Mouse (Mus musculus) heart, embryonic 14.5 days (tissue): ENCODE results near the gene Klhdc3. TPM values are rescaled to one million over a fixed set of nuclear protein-coding genes. Genes with fewer than 3 reads are reported as not detected.

Experiments used
- ATAC-seq: fragments of 200-750 bp; cut with Nextera tagmentation; 2 replicates; pipeline ENCODE4 v1.8.0; 2017; ENCODE audit warnings: low read depth, moderate TSS enrichment; ENCODE audit not compliant: insufficient number of reproducible peaks, insufficient read depth, low FRiP score
- H3K27ac ChIP-seq, 2 experiments: fragments of 200-500 bp in 1 of 2; fragments of 300-500 bp in 1 of 2; sonication (generic) in 1 of 2; replicated peaks in 1 of 2; 2 replicates each; pipeline ENCODE4 v1.5.1; 2012 to 2014; ENCODE audit warnings: low read depth in 2 of 2, low read length in 2 of 2, control low read depth in 1 of 2, mild to moderate bottlenecking in 1 of 2, mixed read lengths in 1 of 2; ENCODE audit not compliant: control insufficient read depth in 1 of 2, insufficient read depth in 1 of 2
- H3K27me3 ChIP-seq: fragments of 300-500 bp; sonication (generic); 2 replicates; pipeline ENCODE4 v1.6.1; 2014; ENCODE audit warnings: mild to moderate bottlenecking, low read length, control low read depth; ENCODE audit not compliant: control insufficient read depth, insufficient read depth
- H3K36me3 ChIP-seq: fragments of 300-500 bp; sonication (generic); 2 replicates; pipeline ENCODE4 v1.6.1; 2014; ENCODE audit warnings: mild to moderate bottlenecking, control low read depth, low read length, mixed read lengths; ENCODE audit not compliant: control insufficient read depth, insufficient read depth
- H3K4me1 ChIP-seq, 2 experiments: fragments of 200-500 bp in 1 of 2; fragments of 300-500 bp in 1 of 2; sonication (generic) in 1 of 2; 2 replicates each; pipeline ENCODE4 v1.6.1; 2012 to 2014; ENCODE audit warnings: low read length in 2 of 2, control low read depth in 1 of 2, mixed read lengths in 1 of 2; ENCODE audit not compliant: control insufficient read depth in 2 of 2, insufficient read depth in 2 of 2
- H3K4me2 ChIP-seq: fragments of 300-500 bp; sonication (generic); 2 replicates; pipeline ENCODE4 v1.6.1; 2014; ENCODE audit warnings: mild to moderate bottlenecking, low read length
- H3K4me3 ChIP-seq, 2 experiments: fragments of 200-500 bp in 1 of 2; fragments of 300-500 bp in 1 of 2; sonication (generic) in 1 of 2; 2 replicates each; pipeline ENCODE4 v1.5.1; 2012 to 2014; ENCODE audit warnings: low read length in 2 of 2, mild to moderate bottlenecking in 2 of 2, control low read depth in 1 of 2, low read depth in 1 of 2, moderate library complexity in 1 of 2; ENCODE audit not compliant: control insufficient read depth in 1 of 2, insufficient read depth in 1 of 2
- H3K9ac ChIP-seq: fragments of 300-500 bp; sonication (generic); 2 replicates; pipeline ENCODE4 v1.6.1; 2014; ENCODE audit warnings: mild to moderate bottlenecking, low read length
- H3K9me3 ChIP-seq: fragments of 300-500 bp; sonication (generic); 2 replicates; pipeline ENCODE4 v1.6.1; 2016; ENCODE audit warnings: low read length, control low read depth; ENCODE audit not compliant: control insufficient read depth
- WGBS: fragments of 180-500 bp; shearing (Covaris S2); extraction: QIAGEN DNeasy Blood & Tissue Kit; methylation state at CpG from one replicate; pipeline ENCODE4 v1.1.7; 2014; 5-methylcytosine and 5-hydroxymethylcytosine counted together
- polyA plus RNA-seq: library from polyadenylated mRNA; unstranded; fragments of >200 nt; fragmentation: Nextera tagmentation; extraction: Ambion mirVana; gene quantifications from 2 replicates; pipeline ENCODE4 v1.2.1, GENCODE M21; 2014

The Klhdc3 gene
- polyA plus RNA-seq, 1 experiment from 2014 or later = 145 TPM

GRCm38 (mm10) chr17:46651292-46651691, 29.4 kb downstream of the Klhdc3 start:
- Histone ChIP-seq H3K27ac (peak overlapping the region; percentile 98), H3K27me3 (no peaks in the 10 kb centered on the region), H3K9me3 (no peaks in the 10 kb centered on the region), H3K4me3 (peak overlapping the region; percentile 76 to 91), H3K4me1 (peaks cover 21 to 36% of the 10 kb centered on the region in 2 experiments), H3K9ac (peak overlapping the region; percentile 94), H3K36me3 (peaks cover 60% of the 10 kb centered on the region), H3K4me2 (peak overlapping the region; percentile 82)
- 60% methylated on average over 17 of the region's 17 CpGs for WGBS
- ATAC-seq = no peak

GRCm38 (mm10) chr17:46650232-46651031, 30.3 kb downstream of the Klhdc3 start, which contains the start of gene Cul7:
Cul7 (plus strand) TSS chr17:46650337.
- Histone ChIP-seq H3K27me3 (no peaks in the 10 kb centered on the region), H3K4me1 (peaks cover 21 to 36% of the 10 kb centered on the region in 2 experiments), H3K27ac (peak within 1 kb of the TSS; percentile 98), H3K9me3 (no peaks in the 10 kb centered on the region), H3K9ac (peak within 1 kb of the TSS; percentile 94), H3K36me3 (peaks cover 51% of the 10 kb centered on the region), H3K4me3 (peak within 1 kb of the TSS; percentile 76 to 91), H3K4me2 (peak within 1 kb of the TSS; percentile 82)
- WGBS = under 1% methylated on average over 54 of the region's 58 CpGs
- ATAC-seq = peak; percentile 92

- peak overlapping the region; percentile 82 for H3K4me2 ChIP-seq
- H3K4me1 ChIP-seq = peaks cover 23 to 42% of the 10 kb centered on the region in 2 experiments
- H3K27ac ChIP-seq = peak overlapping the region; percentile 98
- WGBS = 28% methylated on average over 15 of the region's 15 CpGs
- no peak for ATAC-seq
- H3K9ac ChIP-seq = peak overlapping the region; percentile 94
- H3K4me3 ChIP-seq = peak overlapping the region; percentile 76 to 91
- no peaks in the 10 kb centered on the region for H3K27me3 ChIP-seq
- no peaks in the 10 kb centered on the region for H3K9me3 ChIP-seq
- H3K36me3 ChIP-seq = peaks cover 46% of the 10 kb centered on the region
These were observed 30.9 kb downstream of the Klhdc3 start for GRCm38 (mm10) chr17:46649811-46650210.

- whole genome bisulfite sequencing = 94% methylated on average over 9 of the region's 9 CpGs
- Histone ChIP-seq H3K4me2 (no peak overlapping the region), H3K36me3 (peaks cover 39% of the 10 kb centered on the region), H3K4me1 (peaks cover 23 to 47% of the 10 kb centered on the region in 2 experiments), H3K27ac (no peak overlapping the region), H3K9ac (no peak overlapping the region), H3K4me3 (no peak overlapping the region), H3K9me3 (no peaks in the 10 kb centered on the region), H3K27me3 (no peaks in the 10 kb centered on the region)
- ATAC-seq = no peak
These were observed 32.3 kb downstream of the Klhdc3 start for GRCm38 (mm10) chr17:46648436-46648835.

- H3K4me1 ChIP-seq = peaks cover 20 to 43% of the 10 kb centered on the region in 2 experiments
- 88% methylated on average over 7 of the region's 7 CpGs for WGBS
- peaks cover 37% of the 10 kb centered on the region for H3K36me3 ChIP-seq
- no peak for ATAC-seq
- no peaks in the 10 kb centered on the region for H3K9me3 ChIP-seq
- no peak overlapping the region for H3K4me3 ChIP-seq
- H3K27me3 ChIP-seq = no peaks in the 10 kb centered on the region
- H3K27ac ChIP-seq = no peak overlapping the region
- peak overlapping the region; percentile 76; the same call in 1 of the 2 replicates for H3K4me2 ChIP-seq
- H3K9ac ChIP-seq = no peak overlapping the region
These were observed 33.4 kb downstream of the Klhdc3 start for GRCm38 (mm10) chr17:46647279-46647678.

GRCm38 (mm10) chr17:46646322-46646662, 34.4 kb downstream of the Klhdc3 start:
- peak overlapping the region; percentile 76 for H3K4me2 ChIP-seq
- H3K27ac ChIP-seq = peak overlapping the region; percentile 56 to 87
- no peaks in the 10 kb centered on the region for H3K9me3 ChIP-seq
- no peak for ATAC-seq
- H3K36me3 ChIP-seq = peaks cover 44% of the 10 kb centered on the region
- H3K9ac ChIP-seq = peak overlapping the region; percentile 90
- peak overlapping the region; percentile 64 to 90 for H3K4me3 ChIP-seq
- whole genome bisulfite sequencing = under 1% methylated on average over 19 of the region's 19 CpGs
- H3K4me1 ChIP-seq = peaks cover 11 to 33% of the 10 kb centered on the region in 2 experiments
- H3K27me3 ChIP-seq = no peaks in the 10 kb centered on the region

GRCm38 (mm10) chr17:46645561-46646321, 35.0 kb downstream of the Klhdc3 start, which contains the start of the genes Klc4 and Mrpl2:
Klc4 (minus strand) TSS chr17:46646022.
Mrpl2 (plus strand) TSS chr17:46646229.
- ATAC-seq = peak; percentile 77
- H3K27ac ChIP-seq = peak within 1 kb of the TSS; percentile 78 to 87
- no peaks in the 10 kb centered on the region for H3K27me3 ChIP-seq
- peak within 1 kb of the TSS; percentile 90 for H3K9ac ChIP-seq
- H3K4me2 ChIP-seq = peak within 1 kb of the TSS; percentile 76
- H3K4me1 ChIP-seq = peaks cover 6 to 29% of the 10 kb centered on the region in 2 experiments; a peak in 3 of 4 replicates
- under 1% methylated on average over 53 of the region's 53 CpGs for WGBS
- peak within 1 kb of the TSS; percentile 90 for H3K4me3 ChIP-seq
- H3K36me3 ChIP-seq = peaks cover 50% of the 10 kb centered on the region
- H3K9me3 ChIP-seq = no peaks in the 10 kb centered on the region
